Mouse (Mus musculus) embryonic stem cell, embryonic (primary cell): Measurements from ENCODE around the gene Wnt5b.

Source experiments
- CTCF ChIA-PET, 4 experiments: fragments of 300-600 bp in 2 of 4; fragments of 350-600 bp in 2 of 4; sonication (Branson Sonifier 250); formaldehyde crosslinking; loops; one replicate each; lab custom pipeline; 2022; ENCODE audit warnings: inconsistent platforms in 2 of 4; lab: Charles Lee
- POLR2A ChIA-PET, 4 experiments: fragments of 300-600 bp in 2 of 4; fragments of 350-600 bp in 2 of 4; sonication (Branson Sonifier 250); formaldehyde crosslinking; loops; one replicate each; lab custom pipeline; 2022; ENCODE audit warnings: antibody characterized with exemption in 4 of 4, inconsistent platforms in 1 of 4; lab: Charles Lee

The Wnt5b gene

GRCm38 (mm10) chr6:119420357-119420756 is 123.8 kb downstream of the Wnt5b start:
- POLR2A ChIA-PET, result interaction anchor here in 1 of 4 experiments (1.6 to 2.7 kb wide), 2 partner anchors 29 to 31 kb away, joined by 8 to 12 read pairs; no protein-coding TSS in a partner anchor
- CTCF ChIA-PET, result interaction anchor here in 1 of 4 experiments (0.9 to 1.1 kb wide), 2 partner anchors 13 to 24 kb away, joined by 3 to 6 read pairs; no protein-coding TSS in a partner anchor

- CTCF ChIA-PET, result interaction anchor here in 1 of 4 experiments (0.8 kb wide), 1 partner anchor 12 kb away, joined by 3 read pairs; no protein-coding TSS in a partner anchor
- POLR2A ChIA-PET, result interaction anchor here in 2 of 4 experiments (0.7 to 2.7 kb wide), 4 partner anchors 11 to 30 kb away, joined by 4 to 12 read pairs (median 6); no protein-coding TSS in a partner anchor
Observed at GRCm38 (mm10) chr6:119419412-119419811, 124.7 kb downstream of the Wnt5b start.

GRCm38 (mm10) chr6:119418392-119419251 is 125.5 kb downstream of the Wnt5b start:
- POLR2A ChIA-PET, result interaction anchor here (0.6 to 2.7 kb wide), 16 partner anchors 9 to 1512 kb away, joined by 3 to 12 read pairs (median 4); no protein-coding TSS in a partner anchor
- CTCF ChIA-PET, result interaction anchor here in 1 of 4 experiments (0.6 kb wide), 1 partner anchor 881 kb away, joined by 5 read pairs; no protein-coding TSS in a partner anchor

- POLR2A ChIA-PET, result interaction anchor here in 3 of 4 experiments (0.6 to 4.9 kb wide), 19 partner anchors 7 to 1511 kb away, joined by 3 to 18 read pairs (median 4); no protein-coding TSS in a partner anchor
- CTCF ChIA-PET, result interaction anchor here in 1 of 4 experiments (0.6 kb wide), 1 partner anchor 882 kb away, joined by 5 read pairs; no protein-coding TSS in a partner anchor
Observed at GRCm38 (mm10) chr6:119417821-119418220, 126.3 kb downstream of the Wnt5b start.

- ChIA-PET CTCF (interaction anchor here in 1 of 4 experiments (0.6 kb wide), 1 partner anchor 32 kb away, joined by 3 read pairs; no protein-coding TSS in a partner anchor), POLR2A (interaction anchor here in 2 of 4 experiments (0.9 to 6.3 kb wide), 13 partner anchors 8 to 1511 kb away, joined by 3 to 44 read pairs (median 4); no protein-coding TSS in a partner anchor)
Observed at GRCm38 (mm10) chr6:119417354-119417753, 126.8 kb downstream of the Wnt5b start, which contains the start of gene Adipor2. Gene Adipor2, minus strand, starts transcription at chr6:119417704.

GRCm38 (mm10) chr6:119416643-119417042 is 127.5 kb downstream of the Wnt5b start:
- ChIA-PET POLR2A (interaction anchor here in 2 of 4 experiments (0.6 to 6.3 kb wide), 12 partner anchors 8 to 622 kb away, joined by 3 to 44 read pairs (median 4); no protein-coding TSS in a partner anchor), CTCF (interaction anchor here in 2 of 4 experiments (0.5 to 1.0 kb wide), 2 partner anchors 14 to 424 kb away, joined by 3 to 11 read pairs; no protein-coding TSS in a partner anchor)

- POLR2A ChIA-PET, result interaction anchor here (0.6 to 6.3 kb wide), 21 partner anchors 8 to 411 kb away, joined by 3 to 44 read pairs (median 4); no protein-coding TSS in a partner anchor
- CTCF ChIA-PET, result interaction anchor here in 3 of 4 experiments (0.8 to 1.7 kb wide), 5 partner anchors 16 to 195 kb away, joined by 3 to 11 read pairs (median 4); no protein-coding TSS in a partner anchor
Observed at GRCm38 (mm10) chr6:119414262-119415043, 129.7 kb downstream of the Wnt5b start.

- POLR2A ChIA-PET, result interaction anchor here in 2 of 4 experiments (0.9 to 6.3 kb wide), 6 partner anchors 8 to 26 kb away, joined by 3 to 44 read pairs (median 4); no protein-coding TSS in a partner anchor
- CTCF ChIA-PET, result no interaction called here
Observed at GRCm38 (mm10) chr6:119412588-119412987, 131.6 kb downstream of the Wnt5b start.

- POLR2A ChIA-PET, result interaction anchor here in 2 of 4 experiments (0.5 to 6.3 kb wide), 10 partner anchors 7 to 206 kb away, joined by 3 to 44 read pairs (median 4); no protein-coding TSS in a partner anchor
- CTCF ChIA-PET, result interaction anchor here in 2 of 4 experiments (0.6 to 1.0 kb wide), 2 partner anchors 32 to 143 kb away, joined by 3 to 4 read pairs; no protein-coding TSS in a partner anchor
Observed at GRCm38 (mm10) chr6:119411511-119411910, 132.6 kb downstream of the Wnt5b start.

GRCm38 (mm10) chr6:119409766-119410165 is 134.4 kb downstream of the Wnt5b start:
- ChIA-PET CTCF (interaction anchor here in 1 of 4 experiments (1.1 kb wide), 1 partner anchor 13 kb away, joined by 3 read pairs; no protein-coding TSS in a partner anchor), POLR2A (interaction anchor here in 1 of 4 experiments (0.6 to 2.4 kb wide), 10 partner anchors 12 to 591 kb away, joined by 3 to 20 read pairs (median 4); no protein-coding TSS in a partner anchor)

GRCm38 (mm10) chr6:119408582-119408981 is 135.6 kb downstream of the Wnt5b start:
- POLR2A ChIA-PET, result interaction anchor here (0.6 to 2.7 kb wide), 12 partner anchors 10 to 925 kb away, joined by 3 to 20 read pairs (median 4); no protein-coding TSS in a partner anchor
- CTCF ChIA-PET, result interaction anchor here in 3 of 4 experiments (0.6 to 1.1 kb wide), 6 partner anchors 13 to 1520 kb away, joined by 3 read pairs; no protein-coding TSS in a partner anchor

- CTCF ChIA-PET, result interaction anchor here in 1 of 4 experiments (0.6 to 0.8 kb wide), 4 partner anchors 8 to 1296 kb away, joined by 3 to 14 read pairs (median 3); no protein-coding TSS in a partner anchor
- POLR2A ChIA-PET, result interaction anchor here in 2 of 4 experiments (0.6 to 2.7 kb wide), 9 partner anchors 11 to 637 kb away, joined by 3 to 20 read pairs (median 4); no protein-coding TSS in a partner anchor
Observed at GRCm38 (mm10) chr6:119407818-119408217, 136.3 kb downstream of the Wnt5b start.

- CTCF ChIA-PET, result interaction anchor here in 1 of 4 experiments (0.6 kb wide), 1 partner anchor 1239 kb away, joined by 4 read pairs; no protein-coding TSS in a partner anchor
- POLR2A ChIA-PET, result interaction anchor here in 3 of 4 experiments (0.8 to 5.8 kb wide), 6 partner anchors 8 to 67 kb away, joined by 3 to 44 read pairs (median 4); no protein-coding TSS in a partner anchor
Observed at GRCm38 (mm10) chr6:119406528-119406927, 137.6 kb downstream of the Wnt5b start.

- ChIA-PET CTCF (no interaction called here), POLR2A (interaction anchor here in 2 of 4 experiments (0.9 to 5.8 kb wide), 4 partner anchors 9 to 17 kb away, joined by 3 to 44 read pairs (median 7); no protein-coding TSS in a partner anchor)
Observed at GRCm38 (mm10) chr6:119405310-119405709, 138.8 kb downstream of the Wnt5b start.

- ChIA-PET CTCF (interaction anchor here in 1 of 4 experiments (1.1 kb wide), 1 partner anchor 38 kb away, joined by 3 read pairs; no protein-coding TSS in a partner anchor), POLR2A (interaction anchor here in 3 of 4 experiments (0.6 to 5.8 kb wide), 8 partner anchors 9 to 1012 kb away, joined by 3 to 44 read pairs (median 6); no protein-coding TSS in a partner anchor)
Observed at GRCm38 (mm10) chr6:119404854-119405253, 139.3 kb downstream of the Wnt5b start.

GRCm38 (mm10) chr6:119402976-119403375 is 141.2 kb downstream of the Wnt5b start:
- POLR2A ChIA-PET, result interaction anchor here in 1 of 4 experiments (1.2 to 5.8 kb wide), 4 partner anchors 9 to 41 kb away, joined by 3 to 44 read pairs (median 4); no protein-coding TSS in a partner anchor
- CTCF ChIA-PET, result no interaction called here
